Mouse (Mus musculus) adipocyte (in vitro differentiated cells): Measurements from ENCODE around the gene Ptgir.
A peak's percentile ranks its signal among the peaks of the same experiment; 100 is the strongest.
"Not testable (repeated sequence)": the region's sequence is repeated elsewhere in the genome, so short reads cannot be mapped to it uniquely, and the experiment has no call there.

ENCODE experiments used
- DNase-seq: peaks from one replicate; pipeline ENCODE4 v3.0.0-alpha.2; 2016; ENCODE audit warnings: low spot score

The Ptgir gene

DNA sequence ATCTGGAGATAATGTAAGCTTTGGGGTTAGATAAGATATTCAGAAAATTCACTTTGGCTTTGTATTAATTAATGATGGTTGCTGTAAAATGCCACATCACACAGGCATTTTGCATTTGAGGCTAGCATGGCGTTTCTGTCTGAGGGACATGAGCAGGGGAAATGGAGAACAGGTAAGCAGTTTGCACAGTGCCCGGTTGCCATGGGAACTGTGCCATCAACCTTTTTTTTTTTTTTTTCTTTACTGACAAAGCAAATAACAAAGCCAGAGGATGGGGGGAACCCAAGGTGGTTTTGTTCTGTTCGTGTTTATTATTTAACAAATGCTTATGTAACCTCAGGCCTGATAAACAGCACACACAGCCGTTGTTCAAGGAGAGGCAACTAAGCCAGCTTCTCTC lies 36.6 kb downstream of the Ptgir start:
- DNase-seq: no peak

DNA sequence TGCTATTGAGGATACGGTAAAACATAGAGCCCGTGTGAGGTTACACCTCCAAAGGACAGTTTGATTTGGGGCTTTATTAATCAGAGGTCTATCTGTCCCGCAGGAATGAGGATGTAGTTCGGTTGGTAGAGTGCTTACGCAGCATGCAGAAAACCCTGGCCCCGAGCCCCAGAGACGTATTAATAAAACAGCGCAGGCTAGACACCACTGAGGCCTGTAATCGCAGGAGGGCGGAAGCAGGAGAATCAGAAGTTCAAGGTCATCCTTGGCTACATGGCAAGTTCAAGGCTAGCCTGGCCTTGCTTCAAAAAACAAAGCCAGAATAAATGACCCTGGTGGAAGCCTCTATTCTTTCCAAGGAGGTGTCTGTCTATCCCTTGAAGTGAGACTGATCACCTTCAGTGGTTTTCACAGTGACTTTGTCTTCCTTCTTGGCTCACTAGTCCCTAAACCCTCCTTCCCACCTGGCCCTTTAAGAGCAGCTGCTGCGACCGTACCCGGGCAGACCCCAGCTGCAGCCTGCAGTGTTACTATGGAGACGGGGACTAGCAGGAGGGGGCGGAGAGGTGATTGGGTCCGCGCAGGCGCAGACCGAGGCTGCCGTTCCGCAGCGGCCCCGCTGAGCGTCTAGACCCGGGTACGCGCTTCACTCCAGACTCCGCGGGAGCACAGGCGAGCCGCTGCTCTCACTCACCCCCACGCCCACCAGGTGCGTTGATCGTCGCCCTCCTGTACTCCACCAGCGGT lies 37.9 kb downstream of the Ptgir start, which contains the start of gene Pnmal2:
Pnmal2 (plus strand) TSS at position 622 of the 747 bp plus-strand sequence.
- no peak for DNase-seq

DNA sequence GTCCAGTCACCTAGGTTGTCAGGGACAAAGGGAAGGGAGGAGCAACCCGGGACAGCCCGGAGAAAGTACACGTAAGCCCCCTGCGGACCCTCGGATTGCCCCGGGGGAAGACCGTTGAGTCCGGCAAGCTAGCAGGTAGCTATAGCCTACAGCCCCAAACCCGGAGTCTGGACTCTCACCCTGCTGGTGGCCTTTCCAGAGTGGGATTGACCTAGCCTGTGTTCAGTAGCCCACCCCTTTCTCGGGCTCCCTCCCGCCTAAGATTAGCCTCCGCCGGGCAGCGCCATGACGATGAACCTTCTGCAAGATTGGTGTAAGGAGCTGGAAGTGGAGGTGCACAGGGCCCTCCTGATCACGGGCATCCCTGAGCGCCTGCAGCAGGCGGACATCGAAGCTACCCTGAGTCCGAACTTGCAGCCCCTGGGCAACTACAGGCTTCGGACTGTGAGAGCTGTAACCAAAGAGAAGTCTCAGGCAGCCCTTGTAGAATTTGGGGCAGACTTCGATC lies 38.6 kb downstream of the Ptgir start:
- DNase-seq: no peak

DNA sequence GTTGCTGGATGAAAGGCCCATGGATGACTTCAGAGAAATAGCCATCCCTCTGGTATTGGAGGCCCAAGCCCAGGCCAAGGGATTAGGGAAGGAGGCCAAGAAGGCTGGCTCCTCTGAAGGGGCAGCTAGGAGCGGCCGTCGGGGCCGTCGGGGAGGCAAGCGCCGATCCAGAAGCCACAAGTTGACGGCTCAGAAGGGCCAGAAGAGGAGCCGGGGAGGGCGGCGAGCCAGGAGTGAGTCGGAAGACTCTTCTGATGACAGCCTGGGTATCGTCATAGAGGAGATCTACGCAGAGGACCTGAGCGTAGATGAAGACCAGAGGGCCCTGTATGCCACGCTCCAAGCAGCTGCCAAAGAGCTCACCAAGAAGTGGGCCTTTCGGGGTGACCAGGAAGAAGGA lies 39.1 kb downstream of the Ptgir start:
- DNase-seq: no peak

DNA sequence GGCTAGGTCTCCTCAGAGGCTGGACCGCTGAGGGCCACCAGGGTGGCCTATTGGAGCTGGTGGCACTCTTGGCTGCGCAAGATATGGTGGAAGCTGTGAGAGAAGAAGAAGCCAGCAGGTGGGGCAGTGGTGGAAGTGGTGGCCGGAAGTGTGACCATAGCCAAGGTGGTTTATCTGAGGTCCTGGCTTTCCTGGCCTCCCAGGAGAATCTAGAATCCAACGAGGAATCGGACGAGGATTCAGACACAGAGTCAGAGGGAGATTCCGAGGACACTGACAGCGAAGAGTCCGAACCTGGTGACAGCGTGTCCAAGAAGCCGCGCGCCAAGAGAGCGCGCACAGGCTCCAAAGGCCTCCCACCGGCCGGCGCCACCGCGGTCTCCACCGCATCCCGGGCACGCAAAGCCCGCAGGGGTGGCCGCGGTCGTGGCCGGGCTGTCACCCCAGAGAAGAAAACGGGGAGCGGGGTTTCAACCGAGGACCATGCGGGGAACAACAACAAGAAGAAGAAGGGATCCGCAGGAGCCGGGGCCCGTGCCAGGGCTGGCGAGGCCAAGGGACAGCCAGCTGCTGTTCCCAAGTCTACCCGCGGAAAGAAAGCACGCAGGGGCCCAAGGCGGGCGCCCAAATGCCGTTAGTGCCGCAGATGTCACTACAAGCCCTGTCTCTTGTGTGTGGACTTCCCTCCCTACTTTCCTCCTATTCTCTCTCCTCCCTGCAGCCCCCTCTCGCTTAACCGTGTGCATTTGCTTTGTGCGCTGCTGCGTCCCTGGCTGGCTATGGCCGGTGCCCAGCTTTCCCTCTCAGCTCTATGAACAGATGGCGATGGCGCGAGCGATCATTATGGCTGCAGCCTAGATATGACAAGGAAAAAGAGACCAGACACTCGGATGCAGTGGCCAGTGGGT lies 40.4 kb downstream of the Ptgir start:
- no peak for DNase-seq

DNA sequence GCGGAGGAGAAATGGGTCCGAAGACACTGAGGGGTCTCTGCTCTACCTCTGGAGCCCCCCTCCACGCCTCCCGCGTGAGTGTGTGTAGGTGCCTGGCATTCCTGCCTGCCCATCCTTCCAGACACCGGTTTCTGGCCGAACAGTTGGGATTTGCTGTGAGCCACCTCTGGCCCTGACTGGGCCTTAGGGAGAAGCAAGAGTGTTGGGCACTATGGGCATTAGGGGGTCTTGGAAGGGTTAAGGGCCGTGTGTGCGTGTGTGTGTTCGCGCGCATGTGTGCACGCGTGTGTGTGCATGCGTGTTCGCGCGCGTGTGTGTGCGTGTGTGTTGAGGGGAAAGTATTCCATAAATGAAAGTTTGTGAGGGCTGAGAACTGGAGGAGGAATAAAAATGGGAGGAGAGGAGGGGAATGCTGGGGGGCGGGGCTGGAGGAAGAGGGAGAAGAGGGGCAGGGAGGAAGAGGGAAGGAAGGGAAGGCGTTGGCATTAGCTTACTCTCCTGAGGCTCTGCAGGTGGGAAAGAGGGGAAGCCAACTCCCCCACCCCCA lies 41.1 kb downstream of the Ptgir start:
- no peak for DNase-seq

DNA sequence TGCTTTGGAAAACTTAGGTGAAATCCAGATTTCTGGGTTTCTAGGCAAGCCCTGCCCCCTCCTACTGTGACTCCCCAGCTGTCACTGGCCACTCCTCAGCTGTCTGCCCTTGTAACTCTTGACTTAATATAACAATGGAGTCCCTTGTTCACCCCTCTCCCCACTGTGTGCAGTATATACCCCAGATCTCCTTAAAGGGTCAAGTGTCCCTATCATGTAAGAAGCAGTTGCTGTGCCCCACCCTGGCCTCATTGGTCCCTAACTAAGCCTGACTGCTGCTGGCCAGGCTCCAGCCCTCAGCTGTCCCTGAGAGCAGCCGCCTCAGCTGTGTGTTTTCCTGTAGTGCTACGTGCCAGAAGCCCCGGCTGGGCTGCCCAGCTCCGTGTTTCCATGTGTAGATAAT lies 41.7 kb downstream of the Ptgir start:
- no peak for DNase-seq

DNA sequence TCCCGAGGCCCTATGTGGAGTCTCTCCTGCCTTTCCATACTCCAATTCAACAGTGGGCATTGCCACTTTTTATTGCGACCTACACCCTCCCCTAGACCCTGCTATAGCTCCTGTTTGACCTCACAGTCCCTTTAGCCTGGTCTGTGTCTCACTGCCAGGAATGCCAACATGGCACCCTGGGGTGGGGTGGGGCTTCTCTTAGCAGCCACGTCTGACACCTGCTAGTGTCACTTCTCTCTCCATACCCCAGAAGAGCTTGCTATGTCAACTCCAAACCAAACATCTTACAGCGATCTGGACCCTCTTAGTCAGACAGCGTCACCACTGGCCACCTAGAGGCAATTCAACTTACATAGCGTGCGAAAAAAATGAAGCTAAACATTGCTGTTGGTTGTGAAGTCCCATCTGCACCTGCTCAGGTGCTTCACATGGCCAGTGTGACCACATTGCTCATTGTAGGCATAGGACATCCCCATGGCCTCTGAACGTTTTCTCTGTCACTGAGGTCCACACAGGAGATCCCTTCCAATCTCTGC lies 42.7 kb downstream of the Ptgir start:
- no peak for DNase-seq

DNA sequence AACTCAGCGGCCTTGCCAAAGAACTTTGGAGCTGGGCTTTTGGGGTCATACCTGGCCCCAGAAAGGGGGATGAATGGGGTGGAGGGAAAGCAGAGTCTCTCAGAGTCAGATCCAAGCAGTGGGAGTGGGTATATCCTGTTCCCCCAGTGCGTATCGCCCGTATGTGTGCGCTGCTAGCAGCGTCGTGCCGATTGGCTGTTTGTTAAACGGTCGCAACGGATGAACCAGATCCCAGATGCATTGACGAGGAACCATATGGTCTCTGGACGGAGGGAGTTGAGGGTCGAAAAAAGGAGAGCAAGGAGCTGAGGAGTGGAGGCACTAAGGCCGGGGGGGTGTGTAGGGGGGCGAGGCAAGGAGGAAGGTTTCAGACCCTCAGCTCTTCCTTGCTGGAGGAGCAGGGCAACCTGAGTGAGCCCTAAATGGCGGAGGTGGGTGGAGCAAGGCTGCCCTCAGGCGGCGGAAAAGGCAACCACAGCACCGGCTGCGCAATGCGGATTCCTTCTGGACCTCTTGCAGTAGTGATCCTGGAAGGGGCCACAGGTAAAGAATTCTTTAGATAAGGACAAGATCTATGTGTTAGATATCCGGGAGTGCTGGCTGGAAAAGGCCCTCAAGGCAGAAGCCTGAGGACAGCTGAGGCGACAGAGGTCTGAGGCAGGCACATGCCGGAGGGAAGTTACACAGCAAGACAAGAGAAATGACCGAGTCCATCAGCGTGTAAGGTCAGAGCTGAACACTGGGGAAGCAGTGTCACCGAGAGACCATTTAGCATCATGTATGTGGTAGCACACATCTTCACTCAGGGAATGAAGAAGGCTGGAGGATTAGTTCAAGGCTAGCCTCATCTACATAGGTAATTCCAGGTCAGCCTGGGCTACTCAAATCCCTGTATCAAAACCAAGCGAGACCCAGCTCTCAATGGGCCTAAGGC lies 43.9 kb downstream of the Ptgir start:
- DNase-seq: peak; percentile 21

DNA sequence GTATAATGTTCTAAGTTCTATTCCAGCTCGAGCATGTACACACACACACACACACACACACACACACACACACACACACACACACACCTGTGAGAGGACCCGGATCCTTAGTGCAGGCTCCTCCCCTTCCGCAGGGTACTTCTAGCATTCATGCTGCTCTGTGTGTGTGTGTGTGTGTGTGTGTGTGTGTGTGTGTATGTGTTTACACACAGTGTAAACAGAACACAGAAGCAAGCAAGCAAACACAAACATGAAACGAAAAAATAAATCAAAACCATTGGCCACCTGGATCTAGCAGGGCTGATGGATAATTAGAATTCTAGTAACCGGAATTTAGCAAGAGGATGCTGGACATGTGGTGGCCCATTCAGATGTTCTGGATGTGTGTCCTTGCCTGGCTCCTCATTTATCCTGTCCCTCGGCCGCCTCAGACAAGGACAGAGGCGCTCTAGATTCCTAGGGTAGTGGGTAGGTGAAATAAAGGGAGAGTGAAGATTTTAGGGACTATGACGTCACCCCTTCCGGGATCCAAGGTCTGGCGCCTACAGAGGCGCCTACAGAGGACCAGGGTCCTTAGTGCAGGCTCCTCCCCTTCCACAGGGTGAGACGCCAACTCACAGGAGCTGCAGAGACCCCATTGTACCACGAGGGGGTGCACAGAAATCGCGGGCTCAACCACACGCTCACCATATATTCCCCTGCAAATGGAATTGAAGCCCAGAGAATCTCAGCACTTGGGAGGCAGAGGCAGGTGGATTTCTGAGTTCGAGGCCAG lies 44.8 kb downstream of the Ptgir start:
- DNase-seq: peak; percentile 44

DNA sequence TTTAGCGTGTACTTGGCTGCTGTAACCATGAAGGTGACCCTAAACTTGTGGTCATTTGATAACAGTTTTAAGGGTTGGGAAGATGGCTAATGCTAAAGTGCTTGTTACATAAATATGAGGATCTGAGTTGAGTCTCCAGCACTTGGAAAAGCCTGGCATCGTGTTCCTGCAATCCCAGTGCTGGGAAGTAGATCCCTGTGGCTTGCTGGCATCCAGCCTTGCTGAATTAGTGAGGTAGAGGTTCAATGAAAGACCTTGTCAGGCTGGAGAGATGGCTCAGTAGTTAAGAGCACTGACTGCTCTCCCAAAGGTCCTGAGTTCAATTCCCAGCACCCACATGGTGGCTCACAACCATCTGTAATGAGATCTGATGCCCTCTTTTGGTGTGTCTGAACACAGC lies 47.5 kb downstream of the Ptgir start:
- DNase-seq: not testable (repeated sequence)

DNA sequence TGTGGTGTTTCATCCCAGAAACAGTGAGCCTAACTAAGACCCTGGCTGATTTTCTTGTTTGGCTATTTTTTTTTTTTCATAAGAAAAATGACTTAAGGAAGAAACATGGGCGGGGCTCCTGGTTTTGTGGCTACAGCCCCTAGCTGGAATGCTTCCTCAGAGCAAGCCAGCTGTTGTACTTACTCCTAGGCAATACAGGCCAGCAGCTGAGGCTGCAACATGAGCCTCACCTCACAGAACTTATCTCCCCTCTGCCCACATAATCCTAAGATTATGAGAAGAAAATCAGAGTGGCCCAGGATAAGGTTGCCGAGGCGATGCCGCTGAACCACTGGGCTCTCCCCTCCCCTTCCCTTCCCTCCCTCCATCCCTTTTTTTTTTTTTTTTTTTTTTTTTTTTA lies 49.4 kb downstream of the Ptgir start:
- no peak for DNase-seq

DNA sequence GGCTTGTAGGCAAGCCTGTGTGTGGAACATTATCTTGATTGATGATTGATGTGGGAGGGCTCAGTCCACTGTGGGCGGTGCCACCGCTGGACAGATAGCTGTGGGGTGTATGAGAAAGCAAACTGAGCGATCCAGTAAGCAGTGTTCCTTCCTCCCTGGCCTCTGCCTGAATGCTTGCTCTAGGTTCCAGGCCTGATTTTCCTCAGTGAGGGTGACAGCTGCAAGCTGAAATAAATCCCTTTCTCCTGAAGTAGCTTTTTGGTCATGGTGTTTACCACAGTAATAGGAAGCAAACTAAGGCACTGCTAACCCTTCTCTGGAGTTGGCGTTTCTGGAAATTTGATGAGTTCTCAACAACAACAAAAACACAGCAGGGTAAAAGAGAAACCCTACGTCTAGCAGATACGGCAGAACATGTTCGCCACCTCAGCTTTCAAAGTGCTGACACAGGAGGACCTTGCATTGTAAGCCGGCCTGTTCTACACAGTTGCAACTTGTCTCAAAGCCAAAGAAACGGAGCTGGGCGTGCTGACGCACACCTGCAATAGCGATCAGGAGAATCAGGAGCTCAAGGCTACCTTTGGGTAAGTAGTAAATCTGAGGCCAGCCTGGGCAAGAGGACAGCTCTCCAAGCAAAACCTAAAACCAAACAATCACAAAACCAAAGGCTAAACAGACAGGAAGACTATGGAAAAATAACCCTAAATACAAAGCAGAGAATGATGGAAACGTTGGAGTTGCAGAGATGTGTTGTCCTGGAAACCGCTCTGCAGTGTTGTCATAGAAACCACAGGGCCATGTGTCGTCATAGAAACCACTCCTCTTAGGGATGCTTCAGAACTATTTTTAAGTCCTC lies 50.3 kb downstream of the Ptgir start:
- no peak for DNase-seq

DNA sequence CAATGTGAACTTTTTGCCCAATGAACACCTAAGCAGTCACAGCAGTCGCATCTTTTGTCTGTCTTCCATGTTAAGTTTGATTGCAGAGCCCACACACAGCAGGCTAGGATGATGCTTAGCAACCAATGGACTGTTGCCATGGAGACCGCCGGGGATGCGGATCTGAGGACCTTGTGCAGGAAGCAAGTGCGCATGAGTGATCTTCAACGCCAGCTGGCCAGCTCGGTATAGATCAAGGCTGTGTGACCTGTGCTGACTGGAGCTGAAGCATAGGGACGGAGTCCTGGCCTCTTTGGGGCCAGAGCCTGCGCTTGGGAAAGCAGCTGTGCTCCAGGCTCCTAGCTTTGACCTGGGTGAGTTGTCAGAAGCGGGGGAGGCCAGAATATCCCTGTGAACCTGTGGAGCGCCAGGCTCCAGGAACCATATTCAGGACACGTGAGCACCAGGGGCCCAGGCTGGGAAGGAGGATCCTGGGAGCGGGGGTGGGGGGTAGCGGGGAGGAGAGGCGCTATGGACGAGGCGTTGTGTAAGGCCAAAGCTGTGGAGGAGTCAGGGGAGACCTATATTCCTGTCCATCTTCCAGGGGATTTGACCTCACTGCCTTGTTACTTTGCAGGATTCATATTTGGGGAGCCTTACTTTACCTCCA lies 53.4 kb downstream of the Ptgir start, which contains the start of gene Pnmal1:
Pnmal1 (plus strand) TSS at position 141 of the 649 bp plus-strand sequence.
- DNase-seq: no peak
